Mouse (Mus musculus): Measurements from ENCODE around the gene 4930402F06Rik. TPM values are rescaled to one million over a fixed set of nuclear protein-coding genes. Genes with fewer than 3 reads are reported as not detected.

4930402F06Rik gene
- polyA plus RNA-seq, 1 experiment from 2014 or later, result not detected

DNA sequence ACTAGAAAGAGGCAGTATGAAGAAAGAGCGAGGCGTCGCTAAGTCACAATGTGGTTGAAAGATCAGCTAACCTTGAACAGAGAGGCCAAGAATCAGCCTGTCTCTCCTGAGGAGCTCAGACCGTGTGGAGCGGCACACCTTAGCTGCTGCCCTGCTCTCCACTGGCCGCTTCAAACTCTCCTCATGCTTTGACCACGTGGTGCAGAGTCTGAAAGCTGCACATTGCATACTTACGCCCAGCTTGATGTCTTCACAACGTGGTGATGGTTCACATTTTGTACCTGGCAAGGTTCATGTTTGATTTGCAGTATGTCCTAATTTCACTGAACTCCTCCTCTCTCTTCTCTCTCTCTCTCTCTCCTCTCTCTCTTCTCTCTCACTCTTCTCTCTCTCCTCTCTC is 17.7 kb downstream of the 4930402F06Rik start:
- ATAC-seq, result no peak
- Histone ChIP-seq H3K36me3 (ENCODE audit: poor library complexity, severe bottlenecking) (no peaks in the 10 kb centered on the region), H3K27me3 (no peaks in the 10 kb centered on the region; the same call in 1 of the 2 replicates), H3K9me3 (replicated peaks) (no peaks in the 10 kb centered on the region), H3K4me2 (no peak overlapping the region), H3K4me3 (no peak overlapping the region), H3K9ac (no peak overlapping the region), H3K4me1 (no peaks in the 10 kb centered on the region), H3K27ac (no peak overlapping the region)
- WGBS, result 70% methylated on average over 9 of the region's 9 CpGs

DNA sequence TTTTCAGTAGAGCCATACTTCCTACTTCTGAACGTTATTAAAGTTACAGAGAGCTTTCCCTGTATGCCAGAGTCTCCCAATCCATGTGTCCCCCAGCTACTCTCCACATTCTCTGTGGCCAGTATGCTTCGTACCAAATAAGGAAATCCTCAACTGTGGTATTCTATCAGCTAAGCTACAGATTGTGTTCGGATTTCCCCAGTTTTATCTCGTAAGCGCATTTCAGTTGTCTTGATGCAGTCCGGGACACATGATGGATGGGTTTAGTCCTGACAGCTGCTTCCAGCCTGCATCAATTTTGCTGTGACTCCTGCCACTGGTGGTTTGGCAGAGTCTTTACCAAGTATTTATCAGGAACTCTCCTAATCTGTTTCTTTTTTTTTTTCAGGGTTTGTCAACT is 19.4 kb downstream of the 4930402F06Rik start:
- no peak for ATAC-seq
- 83% methylated on average over 6 of the region's 6 CpGs for WGBS
- Histone ChIP-seq H3K9ac (no peak overlapping the region), H3K4me1 (no peaks in the 10 kb centered on the region), H3K27ac (no peak overlapping the region), H3K36me3 (ENCODE audit: poor library complexity, severe bottlenecking) (no peaks in the 10 kb centered on the region), H3K27me3 (no peaks in the 10 kb centered on the region; the same call in 1 of the 2 replicates), H3K9me3 (replicated peaks) (no peaks in the 10 kb centered on the region), H3K4me2 (no peak overlapping the region), H3K4me3 (no peak overlapping the region)

DNA sequence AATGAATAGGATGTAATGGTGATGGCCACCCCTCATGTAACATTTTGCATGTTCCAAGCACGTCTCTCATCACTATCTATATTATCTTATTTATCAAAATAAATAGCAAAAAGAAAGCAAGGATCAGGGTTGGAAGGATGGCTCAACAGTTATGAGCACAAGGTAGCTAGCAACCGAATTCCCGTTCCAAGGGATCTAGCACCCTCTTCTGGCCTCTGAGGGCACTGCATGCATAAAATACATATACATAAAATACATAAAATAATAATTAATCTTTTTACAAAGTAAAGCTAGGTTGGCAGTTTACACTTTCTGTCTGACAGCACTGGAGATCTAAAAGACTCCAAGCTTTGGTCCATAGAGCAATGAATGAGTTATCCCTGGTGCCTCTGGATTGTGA is 24.0 kb downstream of the 4930402F06Rik start:
- WGBS, result 10% methylated on average over 3 of the region's 3 CpGs
- H3K4me3 ChIP-seq, result no peak overlapping the region
- no peak overlapping the region for H3K27ac ChIP-seq
- no peaks in the 10 kb centered on the region for H3K9me3 ChIP-seq (replicated peaks)
- ATAC-seq, result no peak
- H3K9ac ChIP-seq, result no peak overlapping the region
- H3K27me3 ChIP-seq, result no peaks in the 10 kb centered on the region; the same call in 1 of the 2 replicates
- no peaks in the 10 kb centered on the region for H3K36me3 ChIP-seq (ENCODE audit: poor library complexity, severe bottlenecking)
- no peak overlapping the region for H3K4me2 ChIP-seq
- no peaks in the 10 kb centered on the region for H3K4me1 ChIP-seq

DNA sequence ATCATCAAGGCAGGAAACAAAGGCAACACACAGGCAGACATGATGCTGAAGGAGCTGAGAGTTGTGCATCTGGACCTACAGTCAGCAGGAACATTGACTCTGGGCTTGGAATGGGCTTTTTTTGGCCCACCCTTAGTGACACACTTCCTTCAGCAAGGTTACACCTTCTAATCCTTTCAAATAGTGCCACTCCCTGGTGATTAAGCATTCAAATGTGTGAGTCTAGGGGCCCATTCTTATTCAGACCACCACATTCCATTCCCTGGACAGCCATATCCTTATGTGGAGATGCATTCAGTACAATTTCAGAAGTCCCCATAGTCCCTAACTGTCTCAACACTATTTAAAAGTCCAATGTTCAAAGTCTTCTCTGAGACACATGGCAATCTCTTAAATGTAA is 26.3 kb downstream of the 4930402F06Rik start:
- H3K27me3 ChIP-seq, result no peaks in the 10 kb centered on the region; the same call in 1 of the 2 replicates

DNA sequence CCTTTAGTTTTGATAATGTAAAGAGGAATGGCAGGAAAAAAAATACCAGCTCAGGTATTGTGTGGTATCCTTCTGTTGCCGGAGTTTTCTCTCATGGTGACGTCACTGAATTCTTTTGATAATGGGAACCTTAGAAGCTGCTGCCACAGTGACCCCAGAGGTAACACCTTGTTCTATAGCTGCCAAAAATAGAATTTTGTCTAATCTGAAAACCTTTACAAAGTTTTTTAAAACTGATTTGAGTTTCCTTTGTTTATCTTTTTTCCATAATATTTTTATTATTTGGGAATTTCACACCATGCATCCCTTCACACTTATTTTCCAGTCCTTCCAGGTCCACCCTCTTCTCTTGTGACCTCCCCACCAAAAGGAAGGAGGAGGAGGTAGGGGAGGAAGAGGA is 29.3 kb downstream of the 4930402F06Rik start, which contains the start of gene 4930568D16Rik:
Gene 4930568D16Rik, minus strand, starts transcription at position 101 of the 400 bp plus-strand sequence.
- ATAC-seq, result no peak
- H3K4me2 ChIP-seq, result no peak within 1 kb of the TSS
- no peaks in the 10 kb centered on the region for H3K4me1 ChIP-seq
- no peaks in the 10 kb centered on the region for H3K27me3 ChIP-seq
- H3K4me3 ChIP-seq, result no peak within 1 kb of the TSS
- 83% methylated on average over 2 of the region's 2 CpGs for WGBS
- no peaks in the 10 kb centered on the region for H3K9me3 ChIP-seq (replicated peaks)
- no peak within 1 kb of the TSS for H3K9ac ChIP-seq
- H3K36me3 ChIP-seq (ENCODE audit: poor library complexity, severe bottlenecking), result no peaks in the 10 kb centered on the region
- no peak within 1 kb of the TSS for H3K27ac ChIP-seq

More for the DNA sequence above, 26.3 kb downstream of the 4930402F06Rik start:
- Histone ChIP-seq H3K4me3 (no peak overlapping the region), H3K36me3 (ENCODE audit: poor library complexity, severe bottlenecking) (no peaks in the 10 kb centered on the region), H3K27ac (no peak overlapping the region), H3K4me2 (no peak overlapping the region), H3K4me1 (no peaks in the 10 kb centered on the region), H3K9me3 (replicated peaks) (no peaks in the 10 kb centered on the region), H3K9ac (no peak overlapping the region)
- no peak for ATAC-seq

DNA sequence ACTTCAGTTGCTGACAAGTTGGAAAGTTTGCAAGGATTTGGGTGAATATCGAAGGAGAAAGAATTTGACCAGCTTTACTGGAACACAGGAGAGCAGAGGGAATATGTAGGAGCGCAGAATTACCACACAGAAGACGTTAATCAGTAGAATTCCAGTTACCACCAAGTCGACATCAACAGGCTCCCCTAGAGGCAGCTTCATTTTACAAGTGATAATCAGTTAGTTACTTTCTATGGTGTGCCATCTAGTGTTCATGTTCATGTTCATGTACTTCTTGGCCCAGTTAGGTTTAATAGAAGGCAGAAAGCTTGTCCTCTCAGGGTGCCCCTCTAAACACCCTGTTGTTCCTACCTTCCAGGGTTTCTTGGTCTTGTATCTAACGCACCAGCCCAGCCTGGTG is 47.8 kb downstream of the 4930402F06Rik start:
- H3K4me2 ChIP-seq, result no peak overlapping the region
- H3K27ac ChIP-seq, result no peak overlapping the region
- WGBS, result 74% methylated on average over 5 of the region's 5 CpGs
- no peak for ATAC-seq
- no peaks in the 10 kb centered on the region for H3K36me3 ChIP-seq (ENCODE audit: poor library complexity, severe bottlenecking)
- no peak overlapping the region for H3K4me3 ChIP-seq
- no peaks in the 10 kb centered on the region for H3K4me1 ChIP-seq
- H3K9me3 ChIP-seq (replicated peaks), result no peaks in the 10 kb centered on the region
- no peak overlapping the region for H3K9ac ChIP-seq
- no peaks in the 10 kb centered on the region for H3K27me3 ChIP-seq

DNA sequence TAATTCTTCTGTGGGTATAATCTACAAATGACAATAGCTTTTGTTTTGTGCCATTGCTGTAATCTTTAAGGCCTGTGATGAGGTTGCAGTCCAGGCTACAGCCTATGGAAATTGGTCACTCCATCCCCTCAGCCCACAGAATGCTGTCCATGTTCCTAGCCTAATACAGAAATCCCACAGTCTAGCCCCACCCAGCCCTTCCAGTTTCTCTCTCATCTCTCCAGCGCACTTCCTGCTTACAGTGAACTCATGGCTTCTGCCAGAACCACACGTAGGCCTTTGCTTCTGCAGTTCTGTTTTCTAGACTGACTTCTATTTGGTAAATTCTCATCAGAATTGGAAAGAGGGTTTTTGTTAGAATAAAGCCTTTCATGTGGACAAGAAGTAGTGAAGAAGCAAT is 51.0 kb downstream of the 4930402F06Rik start:
- Histone ChIP-seq H3K4me3 (no peak overlapping the region), H3K9ac (no peak overlapping the region), H3K4me2 (no peak overlapping the region), H3K27ac (no peak overlapping the region), H3K36me3 (ENCODE audit: poor library complexity, severe bottlenecking) (no peaks in the 10 kb centered on the region), H3K4me1 (no peaks in the 10 kb centered on the region), H3K9me3 (replicated peaks) (no peaks in the 10 kb centered on the region), H3K27me3 (no peaks in the 10 kb centered on the region)
- WGBS, result 79% methylated on average over 2 of the region's 2 CpGs
- no peak for ATAC-seq

DNA sequence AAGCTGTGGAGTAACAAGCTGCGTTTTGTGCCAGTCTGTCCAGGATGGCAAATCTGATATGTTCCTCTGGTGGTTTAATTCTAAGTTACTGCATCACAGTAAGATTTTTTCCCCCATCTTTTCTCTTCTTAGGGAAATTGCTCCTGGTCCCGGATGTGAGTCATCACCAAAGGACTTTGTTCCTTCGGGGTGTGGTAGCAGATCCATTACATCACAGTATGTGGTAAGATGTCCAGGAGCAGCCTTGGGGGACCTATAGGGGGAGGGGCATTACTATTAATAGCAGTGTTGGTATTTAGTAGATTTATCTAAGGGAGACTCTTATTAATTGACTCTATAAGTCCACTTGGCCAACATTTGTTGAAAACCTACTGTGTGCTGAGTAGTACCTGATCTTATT is 54.4 kb downstream of the 4930402F06Rik start:
- no peak for ATAC-seq
- H3K27ac ChIP-seq, result no peak overlapping the region
- no peaks in the 10 kb centered on the region for H3K9me3 ChIP-seq (replicated peaks)
- 89% methylated on average over 3 of the region's 3 CpGs for WGBS
- H3K4me3 ChIP-seq, result no peak overlapping the region
- H3K36me3 ChIP-seq (ENCODE audit: poor library complexity, severe bottlenecking), result no peaks in the 10 kb centered on the region
- H3K27me3 ChIP-seq, result no peaks in the 10 kb centered on the region
- H3K9ac ChIP-seq, result no peak overlapping the region
- no peaks in the 10 kb centered on the region for H3K4me1 ChIP-seq
- H3K4me2 ChIP-seq, result no peak overlapping the region

DNA sequence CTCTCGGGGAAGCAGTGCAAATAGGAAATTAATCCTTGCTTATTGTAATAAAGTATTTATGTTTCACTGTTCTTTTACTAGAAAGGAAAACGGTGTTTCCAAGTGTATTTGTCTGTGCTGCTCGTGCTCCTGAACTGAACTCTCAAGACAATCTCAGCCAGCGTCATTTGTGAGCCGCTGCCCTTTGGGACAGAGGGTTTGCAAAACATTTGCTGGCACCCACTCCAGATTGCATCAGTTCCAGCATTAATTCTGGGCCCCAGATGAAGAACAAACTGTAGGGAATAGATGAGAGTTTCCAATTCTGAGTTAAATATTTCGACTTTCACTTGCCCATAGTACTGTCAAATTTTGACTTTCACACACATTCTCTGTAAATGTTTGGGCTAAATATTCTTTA is 58.3 kb downstream of the 4930402F06Rik start:
- Histone ChIP-seq H3K4me2 (no peak overlapping the region), H3K9me3 (replicated peaks) (no peaks in the 10 kb centered on the region), H3K4me1 (peaks cover 17% of the 10 kb centered on the region), H3K9ac (no peak overlapping the region), H3K4me3 (no peak overlapping the region), H3K27ac (no peak overlapping the region), H3K36me3 (ENCODE audit: poor library complexity, severe bottlenecking) (no peaks in the 10 kb centered on the region), H3K27me3 (no peaks in the 10 kb centered on the region)
- no peak for ATAC-seq
- 83% methylated on average over 6 of the region's 6 CpGs for WGBS

DNA sequence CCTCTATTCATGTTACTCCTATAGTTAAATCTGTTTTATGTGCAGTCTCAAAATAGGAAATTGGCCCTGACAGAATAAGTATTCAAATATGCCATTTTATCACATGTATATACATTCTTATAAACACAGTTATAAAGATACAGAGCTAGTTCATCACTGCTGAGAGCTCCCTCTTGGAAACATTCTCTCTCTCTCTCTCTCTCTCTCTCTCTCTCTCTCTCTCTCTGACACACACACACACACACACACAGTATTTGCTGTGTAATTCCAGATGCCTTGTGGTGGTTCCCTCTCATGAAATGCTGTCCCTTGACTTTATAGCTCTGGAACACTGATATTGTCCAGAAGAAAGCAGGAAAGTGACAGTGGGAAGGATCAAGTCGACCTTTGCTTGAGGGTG is 58.9 kb downstream of the 4930402F06Rik start:
- Histone ChIP-seq H3K4me1 (peaks cover 17% of the 10 kb centered on the region), H3K4me2 (no peak overlapping the region), H3K27me3 (no peaks in the 10 kb centered on the region), H3K9ac (no peak overlapping the region), H3K36me3 (ENCODE audit: poor library complexity, severe bottlenecking) (no peaks in the 10 kb centered on the region), H3K9me3 (replicated peaks) (no peaks in the 10 kb centered on the region), H3K27ac (no peak overlapping the region), H3K4me3 (no peak overlapping the region)
- no peak for ATAC-seq
- 82% methylated on average over 1 of the region's 1 CpGs for WGBS

DNA sequence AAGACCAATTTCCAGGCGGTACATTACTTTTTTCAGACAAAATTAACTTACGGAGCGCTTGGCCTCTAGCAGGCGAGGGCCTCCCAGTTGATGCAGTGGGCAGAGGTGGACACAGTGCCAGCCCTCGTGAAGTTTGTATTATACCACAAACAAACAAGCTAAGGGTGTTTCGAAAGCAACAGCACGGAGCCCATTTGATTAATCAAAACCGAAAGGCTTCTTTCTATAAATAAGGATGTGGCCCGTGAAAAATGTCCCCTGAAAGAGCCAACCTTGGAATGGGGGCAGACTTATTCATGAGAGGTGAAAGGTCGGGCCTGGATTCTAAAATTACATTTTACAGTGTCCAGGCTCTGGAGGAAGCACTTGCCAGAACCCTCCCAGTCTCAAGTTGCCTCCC is 59.6 kb downstream of the 4930402F06Rik start:
- H3K27ac ChIP-seq, result peak overlapping the region; percentile 12; the same call in 1 of the 2 replicates
- WGBS, result 45% methylated on average over 10 of the region's 10 CpGs
- ATAC-seq, result no peak

DNA sequence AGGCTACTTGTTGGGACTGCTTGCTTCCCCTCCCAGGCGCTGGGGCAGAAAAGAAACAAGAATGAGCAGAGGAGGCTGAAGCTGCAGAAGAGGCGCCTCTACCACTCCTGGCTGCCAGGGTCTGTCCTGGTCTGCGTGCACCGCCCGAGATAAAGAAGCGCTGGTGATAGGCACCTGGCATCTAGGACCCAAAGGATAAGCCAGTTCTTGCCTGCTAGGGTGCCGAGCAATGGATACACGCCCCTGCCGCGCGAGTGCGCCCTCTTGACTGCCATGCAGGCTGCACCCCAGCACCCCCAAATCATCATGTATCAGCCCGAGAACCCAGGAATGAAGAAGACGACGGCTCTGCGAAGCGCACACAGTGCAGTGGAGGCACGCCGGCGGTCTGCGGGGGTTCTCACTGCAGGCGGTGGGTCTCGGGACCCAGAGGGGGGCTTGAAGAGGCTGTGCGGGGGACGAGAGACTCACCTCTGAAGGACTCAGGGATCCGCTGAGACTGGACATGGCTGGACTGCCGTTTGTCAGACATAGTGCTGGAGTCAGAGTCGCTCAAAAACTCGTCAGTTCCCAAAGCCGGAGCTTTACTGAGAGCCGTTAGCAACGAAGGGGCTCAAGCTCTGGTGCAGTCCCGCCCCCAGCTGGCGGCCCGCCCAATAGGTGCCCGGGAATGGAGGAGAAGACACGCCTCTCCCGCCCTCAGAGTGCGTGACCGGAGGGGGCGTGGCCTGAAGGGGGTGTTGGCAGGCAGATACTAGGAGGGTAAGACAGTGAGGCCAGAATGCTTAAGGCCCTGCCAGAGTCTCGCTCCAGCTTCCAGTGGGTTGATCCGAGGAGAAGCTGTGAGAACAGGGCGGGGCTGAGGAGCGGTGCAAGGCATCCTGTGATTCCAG is 60.3 kb downstream of the 4930402F06Rik start, which contains the start of gene Stom:
Gene Stom, minus strand, starts transcription at position 589 of the 893 bp plus-strand sequence.
- Histone ChIP-seq H3K36me3 (ENCODE audit: poor library complexity, severe bottlenecking) (no peaks in the 10 kb centered on the region), H3K27me3 (no peaks in the 10 kb centered on the region), H3K4me2 (peak within 1 kb of the TSS; percentile 96), H3K27ac (peak within 1 kb of the TSS; percentile 65), H3K4me1 (peaks cover 17% of the 10 kb centered on the region), H3K9me3 (replicated peaks) (no peaks in the 10 kb centered on the region), H3K9ac (peak within 1 kb of the TSS; percentile 72), H3K4me3 (peak within 1 kb of the TSS; percentile 67)
- ATAC-seq, result peak; percentile 98
- under 1% methylated on average over 45 of the region's 45 CpGs for WGBS

More for the DNA sequence above, 59.6 kb downstream of the 4930402F06Rik start:
- Histone ChIP-seq H3K4me1 (peaks cover 17% of the 10 kb centered on the region), H3K9me3 (replicated peaks) (no peaks in the 10 kb centered on the region), H3K36me3 (ENCODE audit: poor library complexity, severe bottlenecking) (no peaks in the 10 kb centered on the region), H3K4me2 (peak overlapping the region; percentile 96), H3K27me3 (no peaks in the 10 kb centered on the region), H3K9ac (peak overlapping the region; percentile 72), H3K4me3 (peak overlapping the region; percentile 67)

Measured in forebrain, embryonic 13.5 days (tissue).